Mouse (Mus musculus) hindbrain, embryonic 16.5 days (tissue): ENCODE measurements around the gene Skint8. TPM values are rescaled to one million over a fixed set of nuclear protein-coding genes. Genes with fewer than 3 reads are reported as not detected.
A peak's percentile ranks its signal among the peaks of the same experiment; 100 is the strongest.
"Not testable (repeated sequence)": the region's sequence is repeated elsewhere in the genome, so short reads cannot be mapped to it uniquely, and the experiment has no call there.

Experiments
- ATAC-seq: fragments of 200-750 bp; cut with Nextera tagmentation; 2 replicates; pipeline ENCODE4 v1.8.0; 2017; ENCODE audit warnings: moderate TSS enrichment, moderate library complexity
- H3K27ac ChIP-seq: fragments of 300-500 bp; sonication (generic); 2 replicates; pipeline ENCODE4 v1.5.1; 2014; ENCODE audit warnings: low read depth, mild to moderate bottlenecking, control low read depth, low read length, moderate library complexity
- H3K27me3 ChIP-seq: fragments of 300-500 bp; sonication (generic); replicated peaks from 2 replicates; pipeline ENCODE4 v1.6.1; 2014; ENCODE audit warnings: low read length; ENCODE audit not compliant: control insufficient read depth, insufficient read depth
- H3K36me3 ChIP-seq: fragments of 300-500 bp; sonication (generic); 2 replicates; pipeline ENCODE4 v1.6.1; 2014; ENCODE audit warnings: mild to moderate bottlenecking, low read length, moderate library complexity, mixed read lengths; ENCODE audit not compliant: control insufficient read depth, insufficient read depth
- H3K4me1 ChIP-seq: fragments of 300-500 bp; sonication (generic); 2 replicates; pipeline ENCODE4 v1.6.1; 2014; ENCODE audit warnings: low read depth, low read length; ENCODE audit not compliant: control insufficient read depth, insufficient read depth
- H3K4me2 ChIP-seq: fragments of 300-500 bp; sonication (generic); 2 replicates; pipeline ENCODE4 v1.6.1; 2014; ENCODE audit warnings: mild to moderate bottlenecking, low read length, control low read depth, moderate library complexity
- H3K4me3 ChIP-seq: fragments of 300-500 bp; sonication (generic); 2 replicates; pipeline ENCODE4 v1.5.1; 2014; ENCODE audit warnings: mild to moderate bottlenecking, low read length, control low read depth, moderate library complexity
- H3K9ac ChIP-seq: fragments of 300-500 bp; sonication (generic); 2 replicates; pipeline ENCODE4 v1.6.1; 2014; ENCODE audit warnings: low read depth, mild to moderate bottlenecking, control low read depth, low read length, moderate library complexity
- H3K9me3 ChIP-seq: fragments of 300-500 bp; sonication (generic); 2 replicates; pipeline ENCODE4 v1.6.1; 2014; ENCODE audit warnings: mild to moderate bottlenecking, low read length, moderate library complexity; ENCODE audit not compliant: control insufficient read depth
- WGBS: fragments of 180-500 bp; shearing (Covaris S2); extraction: QIAGEN DNeasy Blood & Tissue Kit; methylation state at CpG from one replicate; pipeline ENCODE4 v1.1.7; 2014; 5-methylcytosine and 5-hydroxymethylcytosine counted together
- polyA plus RNA-seq: library from polyadenylated mRNA; unstranded; fragments of >200 nt; fragmentation: Nextera tagmentation; extraction: Ambion mirVana; gene quantifications from 2 replicates; pipeline ENCODE4 v1.2.1, GENCODE M21; 2015

Gene Skint8
- polyA plus RNA-seq, 1 experiment from 2014 or later = not detected

DNA sequence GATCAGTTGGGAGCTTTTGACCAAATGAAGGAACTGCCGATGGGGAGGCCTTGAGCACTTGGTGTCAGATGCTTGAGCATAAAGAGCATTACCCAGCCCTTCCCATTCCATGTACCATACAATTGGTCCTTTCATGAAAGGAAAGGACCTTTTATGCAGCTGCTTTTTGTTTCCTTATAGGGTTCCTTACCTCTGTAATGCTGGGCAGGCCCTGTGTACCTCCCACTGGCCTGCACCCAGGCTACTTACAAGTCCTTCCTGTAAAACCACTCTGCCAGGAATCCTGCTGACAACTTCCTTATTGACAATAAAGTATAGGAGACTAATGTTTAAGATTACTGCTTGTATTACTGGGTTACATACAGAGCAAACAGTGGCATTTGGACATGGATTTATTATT lies 17.7 kb upstream of the Skint8 start:
- H3K4me2 ChIP-seq = no peak overlapping the region
- WGBS = 78% methylated on average over 1 of the region's 1 CpGs
- H3K9ac ChIP-seq = no peak overlapping the region
- no peak overlapping the region for H3K4me3 ChIP-seq
- H3K27ac ChIP-seq = no peak overlapping the region
- no peaks in the 10 kb centered on the region for H3K27me3 ChIP-seq
- H3K4me1 ChIP-seq = no peaks in the 10 kb centered on the region
- ATAC-seq = no peak
- no peaks in the 10 kb centered on the region for H3K9me3 ChIP-seq
- H3K36me3 ChIP-seq = no peaks in the 10 kb centered on the region

DNA sequence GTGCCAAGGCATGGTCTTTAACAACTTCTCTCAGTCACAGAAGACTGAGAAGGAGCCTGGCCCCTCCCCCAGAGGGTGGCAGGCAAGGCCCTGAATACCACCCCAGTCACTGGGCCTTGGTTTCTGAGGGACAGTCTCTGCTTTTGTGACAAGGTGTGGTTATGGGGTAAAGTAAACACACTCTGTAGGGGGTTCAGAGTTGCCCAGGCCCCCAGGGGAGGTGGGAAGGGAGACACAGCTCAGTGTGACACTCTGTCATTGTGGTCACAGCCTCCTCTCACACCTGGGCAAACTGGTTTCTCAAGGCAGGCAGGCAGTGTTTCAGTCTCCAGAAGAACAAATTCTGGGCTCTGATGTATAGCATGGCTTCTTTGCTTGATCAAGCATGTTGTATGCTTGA lies 16.4 kb upstream of the Skint8 start, which contains the start of gene Slc5a9:
Slc5a9 (minus strand) TSS at position 144 of the 400 bp plus-strand sequence.
- no peaks in the 10 kb centered on the region for H3K4me1 ChIP-seq
- H3K4me3 ChIP-seq = no peak within 1 kb of the TSS
- H3K27me3 ChIP-seq = no peaks in the 10 kb centered on the region
- no peak for ATAC-seq
- no peak within 1 kb of the TSS for H3K9ac ChIP-seq
- H3K27ac ChIP-seq = no peak within 1 kb of the TSS
- H3K4me2 ChIP-seq = no peak within 1 kb of the TSS
- no peaks in the 10 kb centered on the region for H3K36me3 ChIP-seq
- no peaks in the 10 kb centered on the region for H3K9me3 ChIP-seq

DNA sequence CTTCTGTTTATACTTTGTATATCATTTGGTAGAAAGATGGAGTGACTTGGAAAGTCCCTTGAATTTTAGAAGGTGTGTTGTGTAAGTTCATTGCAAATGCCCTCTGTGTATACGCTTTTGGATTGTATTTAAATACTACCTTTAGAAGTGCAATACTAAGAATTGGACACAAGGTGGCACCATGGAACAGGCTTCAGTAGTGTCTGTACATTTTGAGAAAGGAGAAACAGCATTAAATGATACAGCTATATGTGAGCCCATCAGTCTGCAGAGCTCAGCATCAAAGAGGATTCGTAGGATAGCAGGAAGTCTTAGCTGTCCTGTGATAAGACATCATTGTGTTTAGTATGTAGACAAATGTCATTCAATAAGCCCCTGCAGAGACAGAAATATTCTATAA lies 11.3 kb upstream of the Skint8 start:
- ATAC-seq = peak; percentile 84
- no peaks in the 10 kb centered on the region for H3K4me1 ChIP-seq
- no peaks in the 10 kb centered on the region for H3K36me3 ChIP-seq
- H3K4me2 ChIP-seq = no peak overlapping the region
- H3K9me3 ChIP-seq = no peaks in the 10 kb centered on the region
- H3K27ac ChIP-seq = no peak overlapping the region
- no peak overlapping the region for H3K4me3 ChIP-seq
- 43% methylated on average over 2 of the region's 2 CpGs for WGBS
- H3K9ac ChIP-seq = no peak overlapping the region
- no peaks in the 10 kb centered on the region for H3K27me3 ChIP-seq

DNA sequence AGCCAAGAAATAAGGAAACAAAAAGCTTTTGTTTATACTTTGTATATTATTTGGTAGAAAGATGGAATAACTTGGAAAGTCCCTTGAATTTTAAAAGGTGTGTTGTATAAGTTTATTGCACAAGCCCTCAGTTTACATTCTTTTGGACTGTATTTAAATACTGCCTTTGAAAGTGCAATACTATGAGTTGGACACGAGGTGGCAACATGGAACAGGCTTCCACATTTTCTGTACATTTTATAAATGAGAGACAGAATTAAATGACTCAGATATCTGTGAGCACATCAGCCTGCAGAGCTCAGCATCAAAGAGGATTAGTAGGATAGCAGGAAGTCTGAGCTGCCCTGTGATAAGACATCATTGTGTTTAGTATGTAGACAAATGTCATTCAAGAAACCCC lies 42.1 kb downstream of the Skint8 start:
- Histone ChIP-seq H3K36me3 (no peaks in the 10 kb centered on the region), H3K4me3 (no peak overlapping the region), H3K27me3 (no peaks in the 10 kb centered on the region), H3K9ac (no peak overlapping the region), H3K4me2 (no peak overlapping the region), H3K9me3 (no peaks in the 10 kb centered on the region), H3K27ac (no peak overlapping the region), H3K4me1 (no peaks in the 10 kb centered on the region)
- 30% methylated on average over 1 of the region's 1 CpGs for WGBS
- no peak for ATAC-seq

DNA sequence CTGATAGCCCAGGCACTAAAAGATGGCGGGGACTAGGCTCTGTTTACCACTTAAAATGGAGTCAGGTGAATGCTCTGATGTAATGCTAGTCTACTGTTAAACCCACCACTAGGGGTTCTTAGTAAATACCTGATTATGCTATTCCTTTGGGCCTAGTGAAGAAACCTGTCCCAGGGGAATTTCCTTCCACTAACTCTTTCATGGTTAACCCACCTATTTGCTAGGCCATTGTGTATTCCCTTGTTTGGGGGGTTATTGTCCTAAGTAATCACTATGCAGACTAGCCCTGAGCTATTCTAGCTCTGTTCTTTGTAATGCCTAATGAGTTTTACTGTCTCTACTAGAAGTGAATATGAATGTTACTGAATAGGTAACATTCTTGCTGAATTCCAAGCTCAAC lies 44.0 kb downstream of the Skint8 start:
- not testable (repeated sequence) for H3K9ac ChIP-seq, H3K27ac ChIP-seq, H3K4me3 ChIP-seq, H3K9me3 ChIP-seq, H3K36me3 ChIP-seq, H3K4me2 ChIP-seq, H3K27me3 ChIP-seq, ATAC-seq, H3K4me1 ChIP-seq
- 73% methylated on average over 1 of the region's 1 CpGs for WGBS

DNA sequence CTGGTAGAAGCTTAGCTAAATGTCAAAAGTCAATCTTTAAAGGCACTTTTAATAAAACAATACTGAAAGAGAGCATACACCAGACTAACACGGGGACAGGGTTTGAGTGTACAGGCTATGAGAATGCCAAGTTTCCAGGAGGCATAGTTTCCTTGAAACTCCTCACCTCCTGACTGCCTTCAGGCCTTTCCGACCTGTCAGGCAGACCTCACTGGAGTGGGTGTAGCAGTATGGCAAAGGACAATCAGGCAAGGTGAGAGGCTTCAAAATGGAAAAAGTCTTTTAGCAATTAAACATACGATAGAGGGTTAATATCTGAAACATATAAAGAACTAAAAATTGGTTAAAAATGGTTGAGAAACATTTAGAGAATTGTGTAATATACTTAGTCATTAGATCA lies 44.5 kb downstream of the Skint8 start:
- Histone ChIP-seq H3K9ac (no peak overlapping the region), H3K4me1 (no peaks in the 10 kb centered on the region), H3K4me2 (no peak overlapping the region), H3K9me3 (no peaks in the 10 kb centered on the region), H3K27ac (no peak overlapping the region), H3K4me3 (no peak overlapping the region), H3K36me3 (no peaks in the 10 kb centered on the region), H3K27me3 (no peaks in the 10 kb centered on the region)
- 78% methylated on average over 3 of the region's 3 CpGs for WGBS
- no peak for ATAC-seq

DNA sequence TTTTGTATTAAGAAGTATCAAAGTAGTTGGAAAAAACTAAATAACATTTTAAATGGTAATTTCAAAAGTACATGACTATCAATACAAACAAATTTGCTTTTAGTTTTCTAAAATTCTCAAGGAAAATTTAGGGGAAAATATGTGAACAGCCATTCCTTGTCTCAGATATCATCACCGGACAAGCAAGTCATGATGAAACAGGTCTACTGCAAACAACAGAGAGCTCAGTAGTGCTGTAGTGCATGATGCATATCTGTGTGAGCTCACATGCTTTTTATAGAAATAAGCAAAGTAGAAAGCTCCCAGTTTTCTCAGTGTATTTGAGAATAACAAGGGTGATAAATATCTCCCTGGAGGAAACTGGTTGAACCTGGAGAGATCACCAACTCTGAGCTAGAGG lies 53.4 kb downstream of the Skint8 start, which contains the start of gene Skint7:
Skint7 (plus strand) TSS at position 301 of the 400 bp plus-strand sequence.
- no peak within 1 kb of the TSS for H3K4me2 ChIP-seq
- H3K4me1 ChIP-seq = no peaks in the 10 kb centered on the region
- H3K27ac ChIP-seq = no peak within 1 kb of the TSS
- no peak within 1 kb of the TSS for H3K4me3 ChIP-seq
- no peaks in the 10 kb centered on the region for H3K9me3 ChIP-seq
- 98% methylated on average over 1 of the region's 1 CpGs for WGBS
- no peaks in the 10 kb centered on the region for H3K27me3 ChIP-seq
- H3K9ac ChIP-seq = no peak within 1 kb of the TSS
- ATAC-seq = no peak
- no peaks in the 10 kb centered on the region for H3K36me3 ChIP-seq

Other genes starting within 250 kb of the Skint8 start
- 16.1 and 16.8 TPM in 2 replicates for gene Spata6, start 199.4 kb upstream of the Skint8 start, polyA plus RNA-seq
- gene Slc5a9, start 16.5 kb upstream of the Skint8 start, polyA plus RNA-seq = not detected in 2 replicates
- gene Skint7, start 53.5 kb downstream of the Skint8 start, polyA plus RNA-seq = not detected in 2 replicates
- gene Skint1, start 86.9 kb downstream of the Skint8 start, polyA plus RNA-seq = not detected in 2 replicates
- gene Skint4, start 152.6 kb downstream of the Skint8 start, polyA plus RNA-seq = not detected in 2 replicates